Mouse (Mus musculus) layer of hippocampus, adult 11-12 months (tissue): ENCODE data around the gene Gm35134.
"Not testable (repeated sequence)": the region's sequence is repeated elsewhere in the genome, so short reads cannot be mapped to it uniquely, and the experiment has no call there.

Source experiments
- DNase-seq: peaks from one replicate; pipeline ENCODE4 v3.0.0; 2022; ENCODE audit warnings: low spot score

The Gm35134 gene

DNA sequence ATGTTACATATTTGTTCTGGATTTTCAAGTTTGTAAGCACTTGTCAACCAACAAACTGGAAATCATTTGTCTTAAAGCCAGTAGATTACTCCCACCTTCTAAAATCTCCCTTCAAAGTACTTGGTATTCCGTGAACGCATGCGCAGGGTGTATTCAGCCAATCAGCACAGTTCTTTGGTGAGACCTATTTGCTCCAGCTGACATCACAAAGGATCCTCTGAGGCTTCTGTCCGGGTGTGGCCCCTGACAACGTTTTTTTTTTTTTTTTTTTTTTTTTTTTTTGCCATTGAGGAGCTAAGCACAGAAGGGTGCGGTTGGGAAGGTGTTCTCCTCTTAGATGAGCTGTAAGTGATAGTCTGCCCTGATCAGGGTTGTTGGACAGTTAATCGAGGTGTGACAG lies at the start of gene Gm35134:
Gene Gm35134 (plus strand): TSS at position 301 of the 400 bp plus-strand sequence.
- DNase-seq = not testable (repeated sequence)
